Mouse (Mus musculus): ENCODE results near the gene Trip10. TPM values are rescaled to one million over a fixed set of nuclear protein-coding genes. Genes with fewer than 3 reads are reported as not detected.
A peak's percentile ranks its signal among the peaks of the same experiment; 100 is the strongest.

Trip10 gene
- total and polyA plus RNA-seq, 3 experiments, result 10.9 to 20.8 TPM; not detected in 1

DNA sequence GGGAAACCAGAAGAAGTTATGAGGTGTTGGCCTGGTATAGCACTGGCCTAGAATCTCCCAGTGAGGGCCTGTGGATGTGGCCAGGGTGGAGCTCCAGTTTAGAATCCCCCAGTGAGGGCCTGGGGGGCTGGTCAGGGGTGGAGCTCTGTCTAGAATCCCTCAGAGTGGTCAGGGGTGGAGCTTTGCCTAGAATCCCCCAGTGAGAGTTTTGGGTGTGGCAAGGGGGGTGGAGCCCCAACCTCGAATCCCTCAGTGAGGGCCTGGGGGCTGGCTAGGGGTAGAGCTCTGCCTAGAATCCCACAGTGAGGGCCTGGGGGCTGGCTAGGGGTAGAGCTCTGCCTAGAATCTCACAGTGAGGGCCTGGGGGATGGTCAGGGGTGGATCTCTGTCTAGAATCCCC is 12.5 kb downstream of the Trip10 start:
- peaks cover 0 to 16% of the 10 kb centered on the region in 2 experiments; a peak in 3 of 4 replicates for H3K4me1 ChIP-seq (ENCODE audit: control insufficient read depth in 1 of 2, insufficient read depth in 2 of 2, low read length in 2 of 2)
- DNase-seq (ENCODE audit: low read depth, low spot score), result peak; percentile 40
- no peaks in the 10 kb centered on the region for H3K27me3 ChIP-seq (ENCODE audit: control insufficient read depth in 1 of 2, insufficient read depth in 2 of 2, low read length in 2 of 2)
- H3K4me3 ChIP-seq (ENCODE audit: control insufficient read depth in 1 of 2, insufficient read depth in 1 of 2, low read depth in 2 of 2, low read length in 2 of 2), result no peak overlapping the region
- H3K9me3 ChIP-seq (replicated peaks; ENCODE audit: insufficient read depth, low read length), result no peaks in the 10 kb centered on the region
- H3K9ac ChIP-seq (ENCODE audit: control insufficient read depth, low read depth, low read length, poor library complexity, severe bottlenecking), result no peak overlapping the region
- no peak overlapping the region for H3K27ac ChIP-seq (ENCODE audit: control insufficient read depth, low read depth, low read length)
- no peaks in the 10 kb centered on the region for H3K79me2 ChIP-seq (ENCODE audit: control insufficient read depth, insufficient read depth, low read length, poor library complexity)
- no peak for TF ChIP-seq BHLHE40 (IDR thresholded peaks at IDR 0.05; ENCODE audit: borderline replicate concordance, low read depth, low read length)
- TF ChIP-seq NELFE (IDR thresholded peaks at IDR 0.05; ENCODE audit: low read depth, low read length), result no peak
- no peak for TF ChIP-seq CHD2 (IDR thresholded peaks at IDR 0.05; ENCODE audit: low read length)
- no peak for TF ChIP-seq MYC (IDR thresholded peaks at IDR 0.05; ENCODE audit: low read depth, low read length)
- TF ChIP-seq ZC3H11A (IDR thresholded peaks at IDR 0.05; ENCODE audit: low read depth, low read length), result no peak
- TF ChIP-seq GATA1 (IDR thresholded peaks at IDR 0.05; ENCODE audit: low read depth, low read length), result no peak
- no peak for TF ChIP-seq UBTF (IDR thresholded peaks at IDR 0.05; ENCODE audit: borderline replicate concordance, insufficient read depth, low read depth, low read length)
- no peak for TF ChIP-seq ZKSCAN1 (IDR thresholded peaks at IDR 0.05; ENCODE audit: low read depth, low read length)
- no peak for TF ChIP-seq MAZ (IDR thresholded peaks at IDR 0.05; ENCODE audit: low read depth, low read length)
- no peak for TF ChIP-seq MAX (IDR thresholded peaks at IDR 0.05; ENCODE audit: low read length)
- TF ChIP-seq ZNF384 (IDR thresholded peaks at IDR 0.05; ENCODE audit: low read depth, low read length), result no peak
- TF ChIP-seq TBP (IDR thresholded peaks at IDR 0.05; ENCODE audit: low read depth, low read length), result no peak
- peaks cover 0 to 4% of the 10 kb centered on the region in 2 experiments; a peak in 2 of 4 replicates for H3K36me3 ChIP-seq (ENCODE audit: control insufficient read depth in 1 of 2, insufficient read depth in 2 of 2, low read length in 2 of 2)

DNA sequence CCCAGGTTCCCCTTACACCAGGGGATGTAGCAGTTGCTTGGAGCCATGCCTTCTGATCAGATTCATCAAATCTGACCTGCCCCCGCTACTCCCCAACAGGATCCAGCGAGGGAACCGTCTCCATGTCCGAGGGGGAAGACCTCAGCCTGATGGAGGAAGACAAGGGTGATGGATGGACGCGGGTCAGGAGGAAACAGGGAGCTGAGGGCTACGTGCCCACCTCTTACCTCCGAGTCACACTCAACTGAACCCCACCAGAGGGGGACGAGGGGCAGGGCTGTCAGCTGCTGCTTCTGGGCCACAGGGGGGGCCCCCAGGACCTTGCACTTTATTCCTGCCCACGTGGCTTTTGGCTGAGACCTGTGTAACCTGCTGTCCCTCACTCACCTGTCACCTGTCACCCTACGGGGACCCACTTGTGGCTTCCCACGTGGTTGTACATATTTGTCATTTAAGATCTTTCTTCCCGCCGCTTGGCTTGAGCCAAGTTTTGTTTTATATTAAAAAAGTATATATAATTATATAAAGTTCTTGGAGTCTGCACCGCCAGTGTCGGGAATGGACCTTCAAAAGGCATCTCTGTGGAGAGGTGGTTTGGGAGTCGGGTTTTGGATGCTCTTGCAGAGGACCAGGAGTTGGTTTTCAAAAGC is 13.8 kb downstream of the Trip10 start:
- Histone ChIP-seq H3K27me3 (ENCODE audit: control insufficient read depth in 1 of 2, insufficient read depth in 2 of 2, low read length in 2 of 2) (no peaks in the 10 kb centered on the region), H3K9ac (ENCODE audit: control insufficient read depth, low read depth, low read length, poor library complexity, severe bottlenecking) (no peak overlapping the region), H3K9me3 (replicated peaks; ENCODE audit: insufficient read depth, low read length) (no peaks in the 10 kb centered on the region), H3K4me1 (ENCODE audit: control insufficient read depth in 1 of 2, insufficient read depth in 2 of 2, low read length in 2 of 2) (peaks cover 0 to 15% of the 10 kb centered on the region in 2 experiments; a peak in 2 of 4 replicates), H3K36me3 (ENCODE audit: control insufficient read depth in 1 of 2, insufficient read depth in 2 of 2, low read length in 2 of 2) (peaks cover 0 to 4% of the 10 kb centered on the region in 2 experiments; a peak in 2 of 4 replicates), H3K79me2 (ENCODE audit: control insufficient read depth, insufficient read depth, low read length, poor library complexity) (no peaks in the 10 kb centered on the region), H3K4me3 (ENCODE audit: control insufficient read depth in 1 of 2, insufficient read depth in 1 of 2, low read depth in 2 of 2, low read length in 2 of 2) (no peak overlapping the region), H3K27ac (ENCODE audit: control insufficient read depth, low read depth, low read length) (no peak overlapping the region)
- TF ChIP-seq POLR2A (IDR thresholded peaks at IDR 0.05; ENCODE audit: control insufficient read depth in 1 of 2, insufficient read depth in 1 of 2, low read depth in 1 of 2, low read length in 2 of 2, poor library complexity in 1 of 2), result no peak
- no peak for TF ChIP-seq MXI1 (IDR thresholded peaks at IDR 0.05; ENCODE audit: low read depth, low read length)
- no peak for TF ChIP-seq TCF12 (IDR thresholded peaks at IDR 0.05; ENCODE audit: low read depth, low read length)
- no peak for TF ChIP-seq KAT2A (conservative IDR thresholded peaks at IDR 0.05; ENCODE audit: low read depth, low read length)
- TF ChIP-seq CHD1 (IDR thresholded peaks at IDR 0.05; ENCODE audit: low read depth, low read length), result no peak
- TF ChIP-seq POLR2AphosphoS5 (IDR thresholded peaks at IDR 0.05; ENCODE audit: borderline replicate concordance, low read depth, low read length), result no peak
- no peak for TF ChIP-seq GABPA (IDR thresholded peaks at IDR 0.05; ENCODE audit: low read depth, low read length)
- no peak for TF ChIP-seq TAL1 (IDR thresholded peaks at IDR 0.05; ENCODE audit: low read length)
- no peak for TF ChIP-seq CTCF (IDR thresholded peaks at IDR 0.05 in 2 of 3, conservative IDR thresholded peaks at IDR 0.05 in 1 of 3; ENCODE audit: control insufficient read depth in 1 of 3, insufficient read depth in 1 of 3, low read depth in 2 of 3, low read length in 3 of 3, poor library complexity in 1 of 3, severe bottlenecking in 1 of 3)
- TF ChIP-seq MAZ (IDR thresholded peaks at IDR 0.05; ENCODE audit: low read depth, low read length), result no peak
- no peak for TF ChIP-seq MAFK (IDR thresholded peaks at IDR 0.05; ENCODE audit: borderline replicate concordance, low read depth, low read length)
- no peak for TF ChIP-seq RAD21 (IDR thresholded peaks at IDR 0.05; ENCODE audit: low read depth, low read length)
- no peak for DNase-seq (ENCODE audit: low read depth, low spot score)

Measured in MEL (cell line).